Mouse (Mus musculus): Measurements from ENCODE around the gene Cybrd1. TPM values are rescaled to one million over a fixed set of nuclear protein-coding genes. Genes with fewer than 3 reads are reported as not detected.
A peak's percentile ranks its signal among the peaks of the same experiment; 100 is the strongest.

The Cybrd1 gene
- total RNA-seq, 2 experiments from 2014 or later: 1.4 to 1.5 TPM

- DNase-seq (ENCODE audit: extremely low spot score in 1 of 2, low spot score in 2 of 2): no peak
- TF ChIP-seq CTCF (IDR thresholded peaks at IDR 0.05): no peak
- H3K27ac ChIP-seq: no peak overlapping the region
- H3K4me3 ChIP-seq: no peak overlapping the region
- intact Hi-C loops (cut with DNase I): no loop called here
Measured at GRCm38 (mm10) chr2:71104696-71105095, 13.0 kb upstream of the Cybrd1 start.

GRCm38 (mm10) chr2:71105469-71106215 lies 12.1 kb upstream of the Cybrd1 start:
- Histone ChIP-seq H3K27ac (no peak overlapping the region), H3K4me3 (no peak overlapping the region)
- no peak for DNase-seq (ENCODE audit: extremely low spot score in 1 of 2, low spot score in 2 of 2)
- no peak for TF ChIP-seq CTCF (IDR thresholded peaks at IDR 0.05)
- intact Hi-C loops (cut with DNase I): no loop called here

GRCm38 (mm10) chr2:71107225-71107624 lies 10.5 kb upstream of the Cybrd1 start:
- no peak overlapping the region for H3K27ac ChIP-seq
- intact Hi-C loops (cut with DNase I): no loop called here
- no peak overlapping the region for H3K4me3 ChIP-seq
- no peak for TF ChIP-seq CTCF (IDR thresholded peaks at IDR 0.05)
- no peak for DNase-seq (ENCODE audit: extremely low spot score in 1 of 2, low spot score in 2 of 2)

- no peak for TF ChIP-seq CTCF (IDR thresholded peaks at IDR 0.05)
Measured at GRCm38 (mm10) chr2:71108541-71108940, 9.2 kb upstream of the Cybrd1 start.

GRCm38 (mm10) chr2:71113489-71114171 lies 4.1 kb upstream of the Cybrd1 start:
- DNase-seq (ENCODE audit: extremely low spot score in 1 of 2, low spot score in 2 of 2): no peak
- Histone ChIP-seq H3K4me3 (no peak overlapping the region), H3K27ac (no peak overlapping the region)
- no peak for TF ChIP-seq CTCF (IDR thresholded peaks at IDR 0.05)
- intact Hi-C loops (cut with DNase I): no loop called here

More at GRCm38 (mm10) chr2:71108541-71108940, 9.2 kb upstream of the Cybrd1 start:
- no peak for DNase-seq (ENCODE audit: extremely low spot score in 1 of 2, low spot score in 2 of 2)
- H3K4me3 ChIP-seq: no peak overlapping the region
- no peak overlapping the region for H3K27ac ChIP-seq
- intact Hi-C loops (cut with DNase I): no loop called here

- peak; percentile 18 for TF ChIP-seq CTCF (IDR thresholded peaks at IDR 0.05)
- Histone ChIP-seq H3K4me3 (no peak overlapping the region), H3K27ac (no peak overlapping the region)
- no peak for DNase-seq (ENCODE audit: extremely low spot score in 1 of 2, low spot score in 2 of 2)
- intact Hi-C loops (cut with DNase I): no loop called here
Measured at GRCm38 (mm10) chr2:71116151-71116550, 1.6 kb upstream of the Cybrd1 start.

- Histone ChIP-seq H3K27ac (no peak overlapping the region), H3K4me3 (no peak overlapping the region)
- intact Hi-C loops (cut with DNase I): no loop called here
- TF ChIP-seq CTCF (IDR thresholded peaks at IDR 0.05): no peak
- DNase-seq (ENCODE audit: extremely low spot score in 1 of 2, low spot score in 2 of 2): peak; percentile 13 to 44
Measured at GRCm38 (mm10) chr2:71120844-71121243, 3.1 kb downstream of the Cybrd1 start.

- intact Hi-C loops (cut with DNase I): no loop called here
- H3K27ac ChIP-seq: no peak overlapping the region
Measured at GRCm38 (mm10) chr2:71121406-71121805, 3.7 kb downstream of the Cybrd1 start.

GRCm38 (mm10) chr2:71122268-71123029 lies 4.7 kb downstream of the Cybrd1 start:
- intact Hi-C loops (cut with DNase I): no loop called here
- H3K4me3 ChIP-seq: no peak overlapping the region
- no peak overlapping the region for H3K27ac ChIP-seq
- DNase-seq (ENCODE audit: extremely low spot score in 1 of 2, low spot score in 2 of 2): no peak
- no peak for TF ChIP-seq CTCF (IDR thresholded peaks at IDR 0.05)

More at GRCm38 (mm10) chr2:71121406-71121805, 3.7 kb downstream of the Cybrd1 start:
- no peak overlapping the region for H3K4me3 ChIP-seq
- DNase-seq (ENCODE audit: extremely low spot score in 1 of 2, low spot score in 2 of 2): no peak
- TF ChIP-seq CTCF (IDR thresholded peaks at IDR 0.05): no peak

GRCm38 (mm10) chr2:71123591-71123990 lies 5.9 kb downstream of the Cybrd1 start:
- Histone ChIP-seq H3K4me3 (no peak overlapping the region), H3K27ac (no peak overlapping the region)
- DNase-seq (ENCODE audit: extremely low spot score in 1 of 2, low spot score in 2 of 2): no peak
- intact Hi-C loops (cut with DNase I): no loop called here
- no peak for TF ChIP-seq CTCF (IDR thresholded peaks at IDR 0.05)

- DNase-seq (ENCODE audit: extremely low spot score in 1 of 2, low spot score in 2 of 2): no peak
- H3K27ac ChIP-seq: no peak overlapping the region
- no peak overlapping the region for H3K4me3 ChIP-seq
- intact Hi-C loops (cut with DNase I): no loop called here
- TF ChIP-seq CTCF (IDR thresholded peaks at IDR 0.05): no peak
Measured at GRCm38 (mm10) chr2:71127779-71128534, 10.2 kb downstream of the Cybrd1 start.
